Mouse (Mus musculus): ENCODE results near the gene Olfr726. TPM values are rescaled to one million over a fixed set of nuclear protein-coding genes. Genes with fewer than 3 reads are reported as not detected.

The Olfr726 gene
- not detected for polyA plus RNA-seq (2012; fragmentation: generic; extraction: Trizol)
- long read RNA-seq, experiment 1: 0 reads
- long read RNA-seq, experiment 2: 0 reads

- TF ChIP-seq MAX (IDR thresholded peaks at IDR 0.05): no peak
- no peak for TF ChIP-seq CEBPB (IDR thresholded peaks at IDR 0.05; ENCODE audit: low read depth)
- TF ChIP-seq MYOG (IDR thresholded peaks at IDR 0.05; ENCODE audit: control insufficient read depth, extremely low read depth, insufficient read length): no peak
- no peak for TF ChIP-seq MYOD1 (IDR thresholded peaks at IDR 0.05; ENCODE audit: control insufficient read depth, insufficient read length, low read depth)
- TF ChIP-seq CTCF (IDR thresholded peaks at IDR 0.05; ENCODE audit: control insufficient read depth, insufficient read depth, insufficient read length): no peak
- TF ChIP-seq FOSL1 (IDR thresholded peaks at IDR 0.05; ENCODE audit: insufficient read depth, low read length, poor library complexity, severe bottlenecking): no peak
- TF ChIP-seq USF1 (IDR thresholded peaks at IDR 0.05; ENCODE audit: low read depth): no peak
- no peaks in the 10 kb centered on the region for H3K36me3 ChIP-seq (ENCODE audit: control insufficient read depth, insufficient read depth)
- H3K4me3 ChIP-seq (ENCODE audit: insufficient read depth, poor library complexity, severe bottlenecking): no peak within 1 kb of the TSS
- H3K79me3 ChIP-seq (ENCODE audit: low read depth): no peaks in the 10 kb centered on the region
- no peaks in the 10 kb centered on the region for H3K27me3 ChIP-seq (ENCODE audit: control insufficient read depth, insufficient read depth, insufficient read length)
- no peaks in the 10 kb centered on the region for H3K79me2 ChIP-seq (ENCODE audit: control insufficient read depth, insufficient read depth)
- H3ac ChIP-seq (ENCODE audit: control insufficient read depth, insufficient read length, low read depth): no peak within 1 kb of the TSS
Measured at GRCm38 (mm10) chr14:50090853-50091252, at the start of gene Olfr726. Olfr726 (minus strand) TSS chr14:50090953.

DNA sequence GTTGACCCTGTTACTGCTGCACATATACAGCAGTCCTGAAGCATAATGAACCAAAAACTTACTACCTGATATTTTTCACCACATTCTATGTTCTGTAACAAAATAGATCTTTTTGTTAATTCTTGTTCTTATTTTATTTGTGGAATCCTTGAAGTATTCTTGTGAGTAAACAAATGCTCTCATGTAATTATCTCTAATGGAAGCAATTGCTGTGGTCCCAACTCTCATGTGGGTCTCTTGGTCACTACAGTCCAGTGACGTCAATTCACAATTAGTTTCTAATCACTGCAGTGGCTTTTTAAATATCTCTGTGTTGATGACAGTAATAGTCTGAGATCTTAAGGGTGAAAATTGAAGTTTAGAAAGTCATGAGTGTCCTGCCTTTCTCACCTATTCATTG is 32.1 kb upstream of the Olfr726 start, which contains the start of gene Olfr727:
Gene Olfr727 (plus strand): TSS at position 301 of the 400 bp plus-strand sequence.
- H3K36me3 ChIP-seq (ENCODE audit: control insufficient read depth, insufficient read depth): no peaks in the 10 kb centered on the region
- no peak within 1 kb of the TSS for H3ac ChIP-seq (ENCODE audit: control insufficient read depth, insufficient read length, low read depth)
- no peaks in the 10 kb centered on the region for H3K27me3 ChIP-seq (ENCODE audit: control insufficient read depth, insufficient read depth, insufficient read length)
- H3K4me3 ChIP-seq (ENCODE audit: insufficient read depth, poor library complexity, severe bottlenecking): no peak within 1 kb of the TSS
- H3K79me2 ChIP-seq (ENCODE audit: control insufficient read depth, insufficient read depth): no peaks in the 10 kb centered on the region
- H3K79me3 ChIP-seq (ENCODE audit: low read depth): no peaks in the 10 kb centered on the region
- no peak for TF ChIP-seq CTCF (IDR thresholded peaks at IDR 0.05; ENCODE audit: control insufficient read depth, insufficient read depth, insufficient read length)
- TF ChIP-seq CEBPB (IDR thresholded peaks at IDR 0.05; ENCODE audit: low read depth): no peak
- no peak for TF ChIP-seq USF1 (IDR thresholded peaks at IDR 0.05; ENCODE audit: low read depth)

- no peaks in the 10 kb centered on the region for H3K36me3 ChIP-seq (ENCODE audit: control insufficient read depth, insufficient read depth)
- H3ac ChIP-seq (ENCODE audit: control insufficient read depth, insufficient read length, low read depth): no peak overlapping the region
- no peaks in the 10 kb centered on the region for H3K79me2 ChIP-seq (ENCODE audit: control insufficient read depth, insufficient read depth)
- H3K4me3 ChIP-seq (ENCODE audit: insufficient read depth, poor library complexity, severe bottlenecking): no peak overlapping the region
- H3K27me3 ChIP-seq (ENCODE audit: control insufficient read depth, insufficient read depth, insufficient read length): no peaks in the 10 kb centered on the region
- H3K79me3 ChIP-seq (ENCODE audit: low read depth): no peaks in the 10 kb centered on the region
- TF ChIP-seq CEBPB (IDR thresholded peaks at IDR 0.05; ENCODE audit: low read depth): no peak
- TF ChIP-seq FOSL1 (IDR thresholded peaks at IDR 0.05; ENCODE audit: insufficient read depth, low read length, poor library complexity, severe bottlenecking): no peak
- TF ChIP-seq MAX (IDR thresholded peaks at IDR 0.05): no peak
- no peak for TF ChIP-seq MYOD1 (IDR thresholded peaks at IDR 0.05; ENCODE audit: control insufficient read depth, insufficient read length, low read depth)
- TF ChIP-seq CTCF (IDR thresholded peaks at IDR 0.05; ENCODE audit: control insufficient read depth, insufficient read depth, insufficient read length): no peak
- TF ChIP-seq USF1 (IDR thresholded peaks at IDR 0.05; ENCODE audit: low read depth): no peak
- TF ChIP-seq MYOG (IDR thresholded peaks at IDR 0.05; ENCODE audit: control insufficient read depth, extremely low read depth, insufficient read length): no peak
Measured at GRCm38 (mm10) chr14:50062733-50063104, 28.0 kb downstream of the Olfr726 start.

GRCm38 (mm10) chr14:50061955-50062732 is 28.6 kb downstream of the Olfr726 start:
- Histone ChIP-seq H3K4me3 (ENCODE audit: insufficient read depth, poor library complexity, severe bottlenecking) (no peak overlapping the region), H3K79me2 (ENCODE audit: control insufficient read depth, insufficient read depth) (no peaks in the 10 kb centered on the region), H3K36me3 (ENCODE audit: control insufficient read depth, insufficient read depth) (no peaks in the 10 kb centered on the region), H3K79me3 (ENCODE audit: low read depth) (no peaks in the 10 kb centered on the region), H3K27me3 (ENCODE audit: control insufficient read depth, insufficient read depth, insufficient read length) (no peaks in the 10 kb centered on the region), H3ac (ENCODE audit: control insufficient read depth, insufficient read length, low read depth) (no peak overlapping the region)
- TF ChIP-seq MYOD1 (IDR thresholded peaks at IDR 0.05; ENCODE audit: control insufficient read depth, insufficient read length, low read depth) (no peak), CTCF (IDR thresholded peaks at IDR 0.05; ENCODE audit: control insufficient read depth, insufficient read depth, insufficient read length) (no peak), USF1 (IDR thresholded peaks at IDR 0.05; ENCODE audit: low read depth) (no peak)

GRCm38 (mm10) chr14:50061590-50061954 is 29.2 kb downstream of the Olfr726 start:
- H3K36me3 ChIP-seq (ENCODE audit: control insufficient read depth, insufficient read depth): no peaks in the 10 kb centered on the region

GRCm38 (mm10) chr14:50061179-50061578 is 29.6 kb downstream of the Olfr726 start:
- Histone ChIP-seq H3K4me3 (ENCODE audit: insufficient read depth, poor library complexity, severe bottlenecking) (no peak overlapping the region), H3K27me3 (ENCODE audit: control insufficient read depth, insufficient read depth, insufficient read length) (no peaks in the 10 kb centered on the region)

More at GRCm38 (mm10) chr14:50061590-50061954, 29.2 kb downstream of the Olfr726 start:
- no peak overlapping the region for H3ac ChIP-seq (ENCODE audit: control insufficient read depth, insufficient read length, low read depth)
- no peaks in the 10 kb centered on the region for H3K79me3 ChIP-seq (ENCODE audit: low read depth)
- no peak overlapping the region for H3K4me3 ChIP-seq (ENCODE audit: insufficient read depth, poor library complexity, severe bottlenecking)
- no peaks in the 10 kb centered on the region for H3K27me3 ChIP-seq (ENCODE audit: control insufficient read depth, insufficient read depth, insufficient read length)
- no peak for TF ChIP-seq MAX (IDR thresholded peaks at IDR 0.05)
- no peak for TF ChIP-seq USF1 (IDR thresholded peaks at IDR 0.05; ENCODE audit: low read depth)
- no peak for TF ChIP-seq MYOD1 (IDR thresholded peaks at IDR 0.05; ENCODE audit: control insufficient read depth, insufficient read length, low read depth)
- no peak for TF ChIP-seq CEBPB (IDR thresholded peaks at IDR 0.05; ENCODE audit: low read depth)
- no peak for TF ChIP-seq MYOG (IDR thresholded peaks at IDR 0.05; ENCODE audit: control insufficient read depth, extremely low read depth, insufficient read length)
- no peak for TF ChIP-seq FOSL1 (IDR thresholded peaks at IDR 0.05; ENCODE audit: insufficient read depth, low read length, poor library complexity, severe bottlenecking)
- no peak for TF ChIP-seq CTCF (IDR thresholded peaks at IDR 0.05; ENCODE audit: control insufficient read depth, insufficient read depth, insufficient read length)
- H3K79me2 ChIP-seq (ENCODE audit: control insufficient read depth, insufficient read depth): no peaks in the 10 kb centered on the region

More at GRCm38 (mm10) chr14:50061179-50061578, 29.6 kb downstream of the Olfr726 start:
- TF ChIP-seq MYOD1 (IDR thresholded peaks at IDR 0.05; ENCODE audit: control insufficient read depth, insufficient read length, low read depth): no peak
- TF ChIP-seq FOSL1 (IDR thresholded peaks at IDR 0.05; ENCODE audit: insufficient read depth, low read length, poor library complexity, severe bottlenecking): no peak
- no peak for TF ChIP-seq MAX (IDR thresholded peaks at IDR 0.05)
- no peak for TF ChIP-seq CTCF (IDR thresholded peaks at IDR 0.05; ENCODE audit: control insufficient read depth, insufficient read depth, insufficient read length)
- TF ChIP-seq CEBPB (IDR thresholded peaks at IDR 0.05; ENCODE audit: low read depth): no peak
- TF ChIP-seq USF1 (IDR thresholded peaks at IDR 0.05; ENCODE audit: low read depth): no peak
- no peak for TF ChIP-seq MYOG (IDR thresholded peaks at IDR 0.05; ENCODE audit: control insufficient read depth, extremely low read depth, insufficient read length)
- H3K79me2 ChIP-seq (ENCODE audit: control insufficient read depth, insufficient read depth): no peaks in the 10 kb centered on the region
- H3K36me3 ChIP-seq (ENCODE audit: control insufficient read depth, insufficient read depth): no peaks in the 10 kb centered on the region
- no peaks in the 10 kb centered on the region for H3K79me3 ChIP-seq (ENCODE audit: low read depth)
- no peak overlapping the region for H3ac ChIP-seq (ENCODE audit: control insufficient read depth, insufficient read length, low read depth)

All from C2C12 (cell line).